Mouse (Mus musculus) lung, adult 10 weeks (tissue): ENCODE data around the gene Cirbp. TPM values are rescaled to one million over a fixed set of nuclear protein-coding genes. Genes with fewer than 3 reads are reported as not detected.

Source experiments
- polyA plus RNA-seq: library from polyadenylated mRNA; stranded (reverse); fragments of 350-450 nt; fragmentation: Illumina TruSeq; extraction: RNeasy Lipid Tissue Mini Kit (QIAGEN cat#74804); gene quantifications from one replicate; pipeline ENCODE4 v1.2.3, GENCODE M21; 2014; ENCODE audit warnings: low read depth, low replicate concordance; ENCODE audit not compliant: insufficient read depth

Cirbp gene
- polyA plus RNA-seq = 84.5 TPM

GRCm38 (mm10) chr10:80165392-80166128, at the start of gene Cirbp:
Cirbp (plus strand) TSS chr10:80165985.

GRCm38 (mm10) chr10:80138553-80139438, 27.0 kb upstream of the Cirbp start, which contains the start of gene Atp5d:
Atp5d (plus strand) TSS chr10:80138632.

GRCm38 (mm10) chr10:80140666-80141035, 25.1 kb upstream of the Cirbp start, which contains the start of gene Cbarp:
Cbarp (minus strand) TSS chr10:80140835.

GRCm38 (mm10) chr10:80147719-80148601, 17.8 kb upstream of the Cirbp start, which contains the start of gene Midn:
Midn (plus strand) TSS chr10:80148272.

GRCm38 (mm10) chr10:80172527-80173292, 6.9 kb downstream of the Cirbp start, which contains the start of gene 1600002K03Rik:
1600002K03Rik (plus strand) TSS chr10:80172944.

GRCm38 (mm10) chr10:80179068-80180051, 13.6 kb downstream of the Cirbp start, which contains the start of gene Efna2:
Efna2 (plus strand) TSS chr10:80179482.

Other genes with a start within 250 kb of the Cirbp start
- gene Kiss1r, start 249.0 kb upstream of the Cirbp start, polyA plus RNA-seq = 3.0 TPM
- 59.6 TPM for gene R3hdm4, start 244.8 kb upstream of the Cirbp start, polyA plus RNA-seq
- gene Arid3a, start 238.9 kb upstream of the Cirbp start, polyA plus RNA-seq = 2.2 TPM
- gene Wdr18, start 205.8 kb upstream of the Cirbp start, polyA plus RNA-seq = 25.0 TPM
- not detected for gene Grin3b, start 195.3 kb upstream of the Cirbp start, polyA plus RNA-seq
- 67.1 TPM for gene Tmem259, start 181.7 kb upstream of the Cirbp start, polyA plus RNA-seq
- 208 TPM for gene Cnn2, start 177.4 kb upstream of the Cirbp start, polyA plus RNA-seq
- gene Abca7, start 169.5 kb upstream of the Cirbp start, polyA plus RNA-seq = 7.0 TPM
- gene Arhgap45, start 149.3 kb upstream of the Cirbp start, polyA plus RNA-seq = 36.5 TPM
- 120 TPM for gene Polr2e, start 126.2 kb upstream of the Cirbp start, polyA plus RNA-seq
- gene Gpx4, start 118.8 kb upstream of the Cirbp start, polyA plus RNA-seq = 1,013 TPM
- 13.9 TPM for gene Sbno2, start 60.4 kb upstream of the Cirbp start, polyA plus RNA-seq
- gene Stk11, start 50.2 kb upstream of the Cirbp start, polyA plus RNA-seq = 98.1 TPM
- 267 TPM for gene Atp5d, start 27.4 kb upstream of the Cirbp start, polyA plus RNA-seq
- 6.8 TPM for gene Cbarp, start 25.1 kb upstream of the Cirbp start, polyA plus RNA-seq
- 24.9 TPM for gene Midn, start 17.7 kb upstream of the Cirbp start, polyA plus RNA-seq
- gene 1600002K03Rik, start 7.0 kb downstream of the Cirbp start, polyA plus RNA-seq = 27.6 TPM
- gene Efna2, start 13.5 kb downstream of the Cirbp start, polyA plus RNA-seq = 1.1 TPM
- 23.2 TPM for gene Mum1, start 60.4 kb downstream of the Cirbp start, polyA plus RNA-seq
- gene Ndufs7, start 83.1 kb downstream of the Cirbp start, polyA plus RNA-seq = 159 TPM
- gene Gamt, start 95.0 kb downstream of the Cirbp start, polyA plus RNA-seq = 15.2 TPM
- 33.6 TPM for gene Dazap1, start 95.5 kb downstream of the Cirbp start, polyA plus RNA-seq
- gene Rps15, start 126.5 kb downstream of the Cirbp start, polyA plus RNA-seq = 3,529 TPM
- gene Apc2, start 130.0 kb downstream of the Cirbp start, polyA plus RNA-seq = 0.46 TPM
- gene 2310011J03Rik, start 154.6 kb downstream of the Cirbp start, polyA plus RNA-seq = 50.0 TPM
- gene Pcsk4, start 163.5 kb downstream of the Cirbp start, polyA plus RNA-seq = 2.0 TPM
- gene Reep6, start 164.0 kb downstream of the Cirbp start, polyA plus RNA-seq = 12.2 TPM
- 21.3 TPM for gene Adamtsl5, start 182.4 kb downstream of the Cirbp start, polyA plus RNA-seq
- 1.6 TPM for gene Plk5, start 190.5 kb downstream of the Cirbp start, polyA plus RNA-seq
- gene Mex3d, start 221.7 kb downstream of the Cirbp start, polyA plus RNA-seq = 6.8 TPM
- gene Mbd3, start 233.6 kb downstream of the Cirbp start, polyA plus RNA-seq = 93.3 TPM
- 589 TPM for gene Uqcr11, start 240.8 kb downstream of the Cirbp start, polyA plus RNA-seq